Mouse (Mus musculus) cortical plate, adult 2 months (tissue): ENCODE measurements around the gene Shtn1.

Experiments
- CTCF ChIP-seq: fragments of 200-500 bp; IDR thresholded peaks from 2 replicates; pipeline ENCODE4 v1.5.1; 2011; ENCODE audit warnings: mild to moderate bottlenecking, control low read depth, low read length; ENCODE audit not compliant: insufficient read depth; ENCODE audit errors: extremely low read depth
- POLR2A ChIP-seq: fragments of 200-500 bp; IDR thresholded peaks from 2 replicates; pipeline ENCODE4 v1.6.1; 2011; ENCODE audit warnings: mild to moderate bottlenecking, low read length, control low read depth; ENCODE audit not compliant: insufficient read depth; ENCODE audit errors: extremely low read depth

DNA sequence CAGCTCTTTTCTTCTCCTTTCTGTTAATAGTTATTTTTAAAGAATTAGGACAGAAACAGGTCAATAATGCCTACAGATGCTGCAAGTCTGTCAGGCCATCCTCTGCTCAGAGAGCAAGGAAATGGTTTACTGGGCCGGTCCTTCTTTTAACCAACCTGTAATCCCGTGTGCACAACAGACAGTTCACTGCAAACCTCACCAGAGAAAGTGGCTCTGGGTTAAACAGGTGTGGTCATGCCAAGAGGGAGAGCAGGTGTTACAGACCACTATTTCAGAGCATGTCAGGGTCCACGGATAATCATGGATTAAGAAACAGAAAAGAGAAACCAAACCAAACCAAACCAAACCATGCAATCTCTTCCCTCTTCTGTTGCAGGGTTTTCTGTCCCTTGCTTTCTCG lies 17.8 kb downstream of the Shtn1 start:
- TF ChIP-seq CTCF (no peak), POLR2A (no peak)
